Mouse (Mus musculus): Measurements from ENCODE around the gene Cpne4.

Gene Cpne4

GRCm38 (mm10) chr9:105053812-105054211 is 506.7 kb downstream of the Cpne4 start:
- no peak for DNase-seq

- DNase-seq, result no peak
These were observed 522.0 kb downstream of the Cpne4 start for GRCm38 (mm10) chr9:105069106-105069505.

GRCm38 (mm10) chr9:105072991-105073748 is 526.1 kb downstream of the Cpne4 start:
- DNase-seq, result no peak

GRCm38 (mm10) chr9:105074851-105075250 is 527.8 kb downstream of the Cpne4 start:
- DNase-seq, result no peak

- no peak for DNase-seq
These were observed 529.8 kb downstream of the Cpne4 start for GRCm38 (mm10) chr9:105076756-105077424.

GRCm38 (mm10) chr9:105078460-105078859 is 531.4 kb downstream of the Cpne4 start:
- DNase-seq, result no peak

GRCm38 (mm10) chr9:105080246-105080645 is 533.2 kb downstream of the Cpne4 start:
- no peak for DNase-seq
